Mouse (Mus musculus): ENCODE measurements around the gene Znhit1.

- TF ChIP-seq POLR2A (IDR thresholded peaks at IDR 0.05; ENCODE audit: control insufficient read depth, low read depth, low read length) = no peak
- TF ChIP-seq CTCF (IDR thresholded peaks at IDR 0.05; ENCODE audit: control insufficient read depth, insufficient read depth, insufficient replicate concordance, low read depth, low read length) = no peak
Measured at GRCm38 (mm10) chr5:136980974-136981373, 6.8 kb downstream of the Znhit1 start.

All from testis, adult 2 months (tissue).